Mouse (Mus musculus) G1E (cell line): ENCODE data around the gene Nebl. TPM values are rescaled to one million over a fixed set of nuclear protein-coding genes. Genes with fewer than 3 reads are reported as not detected.

Experiments used
- ATAC-seq: 2 replicates; pipeline ENCODE4 v1.8.0; 2016; ENCODE audit warnings: mild to moderate bottlenecking; ENCODE audit not compliant: insufficient number of reproducible peaks, poor library complexity, low FRiP score, severe bottlenecking; ENCODE audit errors: extremely low read depth
- DNase-seq: peaks from one replicate; pipeline ENCODE4 v3.0.0; 2012; ENCODE audit warnings: low spot score
- H3K27me3 ChIP-seq: 2 replicates; pipeline ENCODE4 v1.6.1; 2012; ENCODE audit warnings: mild to moderate bottlenecking, low read length, inconsistent platforms; ENCODE audit not compliant: insufficient read depth
- H3K36me3 ChIP-seq: replicated peaks from 2 replicates; pipeline ENCODE3; 2012; ENCODE audit warnings: mild to moderate bottlenecking, inconsistent platforms
- H3K4me1 ChIP-seq: 2 replicates; pipeline ENCODE4 v1.6.1; 2012; ENCODE audit warnings: low read depth, low read length, inconsistent platforms, mixed read lengths; ENCODE audit not compliant: insufficient read depth
- H3K4me3 ChIP-seq: 2 replicates; pipeline ENCODE4 v1.5.1; 2012; ENCODE audit warnings: low read depth, mild to moderate bottlenecking, inconsistent platforms, low read length, moderate library complexity, mixed read lengths
- H3K9me3 ChIP-seq: replicated peaks from 2 replicates; pipeline ENCODE4 v1.6.1; 2012; ENCODE audit warnings: inconsistent platforms
- CTCF ChIP-seq: IDR thresholded peaks from 2 replicates; pipeline ENCODE4 v1.5.1; 2012; ENCODE audit warnings: low read depth, low read length, inconsistent platforms, mixed read lengths
- GATA1 ChIP-seq: IDR thresholded peaks from 2 replicates; pipeline ENCODE4 v1.6.1; 2012; ENCODE audit warnings: borderline replicate concordance, low read length, inconsistent platforms, mixed read lengths
- GATA2 ChIP-seq: IDR thresholded peaks from 2 replicates; pipeline ENCODE4 v1.6.1; 2012; ENCODE audit warnings: low read depth, low read length, inconsistent platforms, borderline replicate concordance
- POLR2AphosphoS5 ChIP-seq: IDR thresholded peaks from 2 replicates; pipeline ENCODE4 v1.6.1; 2012; ENCODE audit warnings: low read depth, low read length, inconsistent platforms; ENCODE audit not compliant: insufficient replicate concordance
- TAL1 ChIP-seq: conservative IDR thresholded peaks from 2 replicates; pipeline ENCODE4 v1.6.1; 2012; ENCODE audit warnings: low read depth, low read length, inconsistent platforms, mixed read lengths
- polyA plus RNA-seq: library from polyadenylated mRNA; stranded (reverse); fragments of >175 nt; gene quantifications from 2 replicates; pipeline ENCODE4 v1.2.3, GENCODE M21; 2012
- total RNA-seq, 2 experiments: library from RNA; stranded (forward) in 1 of 2; stranded (reverse) in 1 of 2; fragments of 200-1000 nt in 1 of 2; fragments of >200 nt in 1 of 2; fragmentation: Nextera tagmentation in 1 of 2; gene quantifications; 2 replicates each; pipeline ENCODE4 v1.2.3; 2014 to 2017

Nebl gene
- total and polyA plus RNA-seq, 3 experiments = 0.79 to 21.8 (median 6.8) TPM

GRCm38 (mm10) chr2:17515686-17516085 is 215.6 kb downstream of the Nebl start:
- no peaks in the 10 kb centered on the region for H3K36me3 ChIP-seq
- TF ChIP-seq TAL1 (no peak), POLR2AphosphoS5 (no peak), CTCF (no peak), GATA2 (no peak), GATA1 (no peak)
- H3K9me3 ChIP-seq = no peaks in the 10 kb centered on the region
- H3K27me3 ChIP-seq = no peaks in the 10 kb centered on the region
- ATAC-seq (no peak), DNase-seq (no peak)
- H3K4me1 ChIP-seq = no peaks in the 10 kb centered on the region
- no peak overlapping the region for H3K4me3 ChIP-seq

DNA sequence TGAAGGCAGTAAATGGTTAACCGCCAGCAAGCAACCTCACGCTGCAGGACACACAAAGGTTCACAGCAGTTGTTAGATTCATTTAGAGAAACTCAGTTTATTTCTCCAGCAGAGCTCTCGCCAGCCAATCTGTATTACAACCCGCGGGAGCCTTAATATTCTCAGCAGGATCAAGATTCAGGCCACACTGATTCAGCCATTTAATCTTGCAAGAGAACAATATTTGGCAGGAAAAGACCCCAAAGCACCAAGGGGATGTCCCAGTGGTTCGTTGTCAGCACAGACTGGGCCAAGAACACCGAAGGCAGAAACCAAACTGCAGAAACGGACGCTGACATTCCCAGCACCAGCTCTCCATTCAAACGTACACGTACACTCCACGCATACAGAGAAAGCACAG is 216.5 kb downstream of the Nebl start:
- ATAC-seq (no peak), DNase-seq (no peak)
- no peaks in the 10 kb centered on the region for H3K4me1 ChIP-seq
- H3K4me3 ChIP-seq = no peak overlapping the region
- H3K27me3 ChIP-seq = no peaks in the 10 kb centered on the region
- no peaks in the 10 kb centered on the region for H3K36me3 ChIP-seq
- no peaks in the 10 kb centered on the region for H3K9me3 ChIP-seq
- no peak for TF ChIP-seq TAL1
- no peak for TF ChIP-seq POLR2AphosphoS5
- no peak for TF ChIP-seq GATA2

DNA sequence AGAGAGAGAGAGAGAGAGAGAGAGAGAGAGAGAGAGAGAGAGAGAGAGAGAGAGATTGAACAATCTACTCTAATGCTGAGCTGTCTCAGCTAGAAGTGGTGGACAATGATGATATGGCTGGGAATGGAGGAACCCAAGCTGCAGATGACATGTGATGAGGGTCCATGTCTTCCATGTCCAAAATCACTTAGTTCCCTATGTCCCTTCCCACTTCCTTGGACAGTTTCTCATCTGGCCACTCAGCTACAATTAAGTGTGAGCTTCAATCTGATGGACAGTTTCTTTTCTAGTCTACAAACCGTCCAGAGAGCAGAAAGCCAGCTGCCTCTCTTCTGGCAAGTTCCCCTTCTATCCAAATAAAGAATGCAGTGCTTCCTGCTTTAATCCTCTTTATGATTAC is 221.3 kb downstream of the Nebl start:
- Histone ChIP-seq H3K9me3 (no peaks in the 10 kb centered on the region), H3K4me1 (no peaks in the 10 kb centered on the region), H3K27me3 (no peaks in the 10 kb centered on the region), H3K36me3 (no peaks in the 10 kb centered on the region), H3K4me3 (no peak overlapping the region)
- DNase-seq (no peak), ATAC-seq (no peak)
- TF ChIP-seq GATA2 (no peak), GATA1 (no peak), CTCF (no peak), TAL1 (no peak)

- TF ChIP-seq POLR2AphosphoS5 (no peak), CTCF (peak; percentile 37; the same call in 1 of the 2 replicates)
- Histone ChIP-seq H3K27me3 (no peaks in the 10 kb centered on the region), H3K9me3 (no peaks in the 10 kb centered on the region), H3K36me3 (no peaks in the 10 kb centered on the region), H3K4me1 (no peaks in the 10 kb centered on the region), H3K4me3 (no peak overlapping the region)
- DNase-seq (no peak), ATAC-seq (no peak; the same call in 1 of the 2 replicates)
Observed at GRCm38 (mm10) chr2:17507362-17507761, 223.9 kb downstream of the Nebl start.

DNA sequence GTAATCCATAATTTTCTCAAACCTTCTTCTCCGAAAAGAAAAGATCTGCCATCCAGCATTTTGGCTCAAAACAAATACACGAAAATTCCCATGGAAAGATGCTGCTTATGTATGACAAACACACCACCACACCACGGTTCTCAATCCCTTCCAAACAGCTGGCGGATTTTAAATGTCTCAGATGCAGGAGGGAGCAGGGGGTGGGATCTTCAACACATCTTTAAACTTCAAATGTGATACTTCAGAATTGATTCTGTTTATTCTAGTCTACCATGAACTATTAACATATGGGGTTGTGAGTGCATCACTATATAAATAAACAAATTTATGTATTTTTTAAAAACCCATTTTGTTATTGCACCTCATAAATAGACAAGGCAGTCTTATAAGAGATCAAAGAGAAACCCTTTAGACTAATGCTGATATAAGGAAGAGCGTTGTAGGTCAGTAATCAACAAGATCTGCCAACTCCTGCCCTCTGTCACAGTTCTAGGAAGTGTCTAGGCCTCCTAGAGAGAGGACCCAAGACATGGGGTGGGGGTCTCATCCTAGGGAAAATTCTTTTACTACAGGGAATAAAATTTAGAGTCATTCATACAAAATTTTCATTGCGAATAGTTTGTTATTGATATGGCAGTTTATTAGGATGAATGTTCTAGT is 227.0 kb downstream of the Nebl start:
- H3K4me3 ChIP-seq = no peak overlapping the region
- no peaks in the 10 kb centered on the region for H3K27me3 ChIP-seq
- H3K36me3 ChIP-seq = no peaks in the 10 kb centered on the region
- no peaks in the 10 kb centered on the region for H3K9me3 ChIP-seq
- TF ChIP-seq CTCF = no peak
- no peak for TF ChIP-seq GATA1
- TF ChIP-seq GATA2 = no peak
- no peak for TF ChIP-seq POLR2AphosphoS5
- no peak for TF ChIP-seq TAL1
- DNase-seq (no peak), ATAC-seq (no peak)
- no peaks in the 10 kb centered on the region for H3K4me1 ChIP-seq

DNA sequence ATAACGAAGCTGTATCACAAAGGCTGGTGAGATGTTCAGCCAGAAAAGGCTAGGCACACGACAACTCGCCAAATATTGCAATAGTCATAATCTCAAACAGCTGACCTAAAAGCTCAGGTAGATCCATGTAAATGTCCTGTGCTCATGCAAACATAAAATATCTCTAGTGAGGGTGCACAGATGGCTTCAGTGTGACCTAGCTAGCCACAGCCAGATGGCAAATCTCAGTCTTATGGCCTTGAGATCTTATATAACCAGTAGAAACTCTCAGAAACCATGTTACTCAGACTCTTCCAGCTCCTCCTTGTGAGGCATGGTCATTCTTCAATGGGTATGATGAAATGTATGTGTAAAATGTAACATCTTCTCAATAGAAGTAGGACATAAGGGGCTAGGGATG is 230.2 kb downstream of the Nebl start:
- TF ChIP-seq GATA2 (no peak), POLR2AphosphoS5 (no peak), TAL1 (no peak), GATA1 (no peak), CTCF (no peak)
- Histone ChIP-seq H3K27me3 (no peaks in the 10 kb centered on the region), H3K9me3 (no peaks in the 10 kb centered on the region), H3K36me3 (no peaks in the 10 kb centered on the region), H3K4me3 (no peak overlapping the region), H3K4me1 (no peaks in the 10 kb centered on the region)
- DNase-seq = no peak
- no peak for ATAC-seq

- ATAC-seq = no peak
- no peaks in the 10 kb centered on the region for H3K27me3 ChIP-seq
- H3K9me3 ChIP-seq = no peaks in the 10 kb centered on the region
- TF ChIP-seq GATA1 (no peak), CTCF (no peak), POLR2AphosphoS5 (no peak)
- H3K4me1 ChIP-seq = no peaks in the 10 kb centered on the region
- DNase-seq = no peak
- no peak overlapping the region for H3K4me3 ChIP-seq
- H3K36me3 ChIP-seq = no peaks in the 10 kb centered on the region
Observed at GRCm38 (mm10) chr2:17465517-17466174, 265.6 kb downstream of the Nebl start.
